12 mouse cellular contexts compared by ENCODE assay signal in the genomic region with DNA sequence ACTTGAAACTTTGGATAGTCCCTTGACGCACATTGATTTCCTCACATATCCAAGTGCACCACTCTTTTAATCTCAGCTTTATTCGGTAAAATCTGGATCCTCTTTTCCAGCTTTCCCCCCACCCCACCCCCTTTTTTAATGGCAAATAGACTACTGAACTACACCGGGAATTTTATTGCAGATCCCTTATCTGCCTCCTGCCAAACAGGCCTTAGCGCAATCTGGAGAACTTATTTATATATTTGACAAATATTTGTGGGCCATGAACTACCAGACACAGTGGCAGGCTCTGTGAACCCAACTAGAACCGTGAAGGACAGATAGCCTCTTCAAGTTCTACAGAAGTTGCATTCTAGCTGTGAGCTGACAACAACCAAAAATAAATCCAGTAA. TPM values are rescaled to one million over a fixed set of nuclear protein-coding genes. Genes with fewer than 3 reads are reported as not detected.
DNase-seq lines count a peak whose midpoint lies in the region; ATAC-seq and TF ChIP-seq lines count a peak whose summit lies in the region.
"Had no signal": no experiment of that assay in that cellular context is flagged by ENCODE, and none has a peak within 500 bp of the region (broad histone marks: within the 10 kb centered on the region; RNA-seq: fewer than 3 reads in every experiment).

No protein-coding gene starts in this region.

- H3K4me1 ChIP-seq in forebrain, embryonic 11.5 days (replicated peaks; ENCODE audit: control insufficient read depth, insufficient read depth, low read length) = peaks cover 2% of the 10 kb centered on the region; the same call in 1 of the 2 replicates
- H3K4me1 ChIP-seq in forebrain, embryonic 12.5 days = peaks cover 7% of the 10 kb centered on the region
- peaks cover 23% of the 10 kb centered on the region; the same call in 1 of the 2 replicates for H3K4me1 ChIP-seq in kidney, postnatal 0 days (replicated peaks; ENCODE audit: insufficient read depth, low read length)
- peaks cover 41% of the 10 kb centered on the region for H3K4me1 ChIP-seq in liver, postnatal 0 days (ENCODE audit: insufficient read depth)

- no peaks in the 10 kb centered on the region for H3K9me3 ChIP-seq in forebrain, embryonic 11.5 days (ENCODE audit: control insufficient read depth, low read length)
- H3K9me3 ChIP-seq in forebrain, embryonic 12.5 days = no peaks in the 10 kb centered on the region
- no peaks in the 10 kb centered on the region for H3K9me3 ChIP-seq in kidney, postnatal 0 days (replicated peaks; ENCODE audit: low read length)
- H3K9me3 ChIP-seq in liver, postnatal 0 days (ENCODE audit: low read length) = no peaks in the 10 kb centered on the region
- H3K9me3 ChIP-seq: embryonic facial prominence, embryonic 13.5 days; forebrain, embryonic 13.5 days had no signal

- no peak overlapping the region for H3K4me3 ChIP-seq in forebrain, embryonic 11.5 days (ENCODE audit: low read depth, low read length)
- no peak overlapping the region for H3K4me3 ChIP-seq in forebrain, embryonic 12.5 days (replicated peaks)
- H3K4me3 ChIP-seq in kidney, postnatal 0 days (replicated peaks; ENCODE audit: low read depth, low read length) = no peak overlapping the region
- H3K4me3 ChIP-seq in liver, postnatal 0 days (ENCODE audit: low read depth, low read length) = 0 out of 2 replicates have a peak overlapping the region, but pooled peaks have one; percentile 93
- H3K4me3 ChIP-seq: forebrain, embryonic 13.5 days had no signal

- TF ChIP-seq EP300 in liver, postnatal 0 days (IDR thresholded peaks at IDR 0.05; ENCODE audit: low read depth) = no peak

- H3K27me3 ChIP-seq in forebrain, embryonic 11.5 days (ENCODE audit: control insufficient read depth, insufficient read depth, low read length) = no peaks in the 10 kb centered on the region
- H3K27me3 ChIP-seq in forebrain, embryonic 12.5 days = no peaks in the 10 kb centered on the region
- no peaks in the 10 kb centered on the region for H3K27me3 ChIP-seq in kidney, postnatal 0 days (ENCODE audit: insufficient read depth, low read length)
- H3K27me3 ChIP-seq in liver, postnatal 0 days (ENCODE audit: insufficient read depth, low read length) = no peaks in the 10 kb centered on the region
- H3K27me3 ChIP-seq: embryonic facial prominence, embryonic 13.5 days; forebrain, embryonic 13.5 days had no signal

- H3K27ac ChIP-seq in forebrain, embryonic 11.5 days (ENCODE audit: low read depth, low read length) = no peak overlapping the region
- no peak overlapping the region for H3K27ac ChIP-seq in forebrain, embryonic 12.5 days
- H3K27ac ChIP-seq in kidney, postnatal 0 days = peak overlapping the region; percentile 47; the same call in 1 of the 2 replicates
- peak overlapping the region; percentile 52 for H3K27ac ChIP-seq in liver, postnatal 0 days (ENCODE audit: low read depth)
- H3K27ac ChIP-seq: embryonic facial prominence, embryonic 13.5 days; forebrain, embryonic 13.5 days had no signal

- no peak for TF ChIP-seq CTCF in kidney, postnatal 0 days (IDR thresholded peaks at IDR 0.05; ENCODE audit: low read depth)
- no peak for TF ChIP-seq CTCF in liver, postnatal 0 days (IDR thresholded peaks at IDR 0.05; ENCODE audit: low read depth)

- no peak for ATAC-seq in forebrain, embryonic 11.5 days (replicated peaks; ENCODE audit: low FRiP score)
- no peak for ATAC-seq in forebrain, embryonic 12.5 days (ENCODE audit: low FRiP score)
- no peak for ATAC-seq in kidney, postnatal 0 days (replicated peaks; ENCODE audit: low FRiP score, low read depth)
- ATAC-seq in liver, postnatal 0 days = no peak
- no peak for ATAC-seq in frontal cortex, adult (ENCODE audit: low TSS enrichment)
- ATAC-seq in granulocyte monocyte progenitor cell, adult 5-6 weeks (replicated peaks; ENCODE audit: poor library complexity, severe bottlenecking) = no peak
- ATAC-seq: forebrain, embryonic 13.5 days had no signal

- no peaks in the 10 kb centered on the region for H3K36me3 ChIP-seq in forebrain, embryonic 11.5 days (ENCODE audit: control insufficient read depth, insufficient read depth, low read length)
- no peaks in the 10 kb centered on the region for H3K36me3 ChIP-seq in forebrain, embryonic 12.5 days (replicated peaks)
- no peaks in the 10 kb centered on the region for H3K36me3 ChIP-seq in kidney, postnatal 0 days (ENCODE audit: insufficient read depth, low read length)
- H3K36me3 ChIP-seq in liver, postnatal 0 days (replicated peaks; ENCODE audit: insufficient read depth, low read length) = no peaks in the 10 kb centered on the region
- H3K36me3 ChIP-seq: embryonic facial prominence, embryonic 13.5 days had no signal

- H3K9ac ChIP-seq in forebrain, embryonic 11.5 days (ENCODE audit: low read length) = no peak overlapping the region
- H3K9ac ChIP-seq in forebrain, embryonic 12.5 days = no peak overlapping the region
- H3K9ac ChIP-seq in kidney, postnatal 0 days (ENCODE audit: low read depth, low read length) = no peak overlapping the region
- H3K9ac ChIP-seq in liver, postnatal 0 days (replicated peaks) = peak overlapping the region; percentile 37; the same call in 1 of the 2 replicates
- H3K9ac ChIP-seq: forebrain, embryonic 13.5 days had no signal

- no peak overlapping the region for H3K4me2 ChIP-seq in forebrain, embryonic 11.5 days (ENCODE audit: low read depth, low read length, severe bottlenecking)
- H3K4me2 ChIP-seq in forebrain, embryonic 12.5 days = no peak overlapping the region
- H3K4me2 ChIP-seq in kidney, postnatal 0 days (ENCODE audit: low read length) = peak overlapping the region; percentile 78; the same call in 1 of the 2 replicates
- peak overlapping the region; percentile 87 for H3K4me2 ChIP-seq in liver, postnatal 0 days (ENCODE audit: low read depth, low read length)

- peak; percentile 19 for DNase-seq in forebrain, embryonic 11.5 days (ENCODE audit: low spot score)
- DNase-seq in kidney, postnatal 0 days (ENCODE audit: low spot score) = no peak
- no peak for DNase-seq in kidney, adult 11 months
- DNase-seq in A20 (ENCODE audit: low read depth, low spot score) = peak; percentile 36
- DNase-seq in liver, postnatal 0 days = no peak
- DNase-seq: adrenal gland, postnatal 25 days; kidney, adult 18-20 months had no signal

- 89% methylated on average over 5 of the region's 5 CpGs for WGBS in forebrain, embryonic 11.5 days
- WGBS in forebrain, embryonic 12.5 days = 86% methylated on average over 5 of the region's 5 CpGs
- 51% methylated on average over 5 of the region's 5 CpGs for WGBS in kidney, postnatal 0 days
- 35% methylated on average over 5 of the region's 5 CpGs for WGBS in liver, postnatal 0 days (ENCODE audit: insufficient replicate concordance)

RNA-seq across cellular contexts. Expression of a gene that starts 3.2 kb away (rescaled TPM):
- 7.7 and 12.8 TPM in 2 replicates for polyA plus RNA-seq in forebrain, embryonic 11.5 days (2014; fragmentation: Nextera tagmentation; extraction: Ambion mirVana)
- 11.5 and 11.7 TPM in 2 replicates for polyA plus RNA-seq in forebrain, embryonic 12.5 days (2016; fragmentation: Nextera tagmentation; extraction: Ambion mirVana)
- polyA plus RNA-seq in kidney, postnatal 0 days (2015; fragmentation: Nextera tagmentation; extraction: Ambion mirVana) = 28.1 and 30.6 TPM in 2 replicates
- polyA plus RNA-seq in liver, postnatal 0 days (2015; fragmentation: Nextera tagmentation; extraction: Ambion mirVana) = 23.1 and 24.3 TPM in 2 replicates
- 48.8 and 67.9 TPM in 2 replicates for total RNA-seq in granulocyte monocyte progenitor cell, adult 5-6 weeks (2014; fragmentation: Nextera tagmentation)
- total RNA-seq in granulocyte monocyte progenitor cell, adult 5-6 weeks (2017) = 12.6 and 20.4 TPM in 2 replicates

Comparison
In these comparisons a context has a peak if more than half of its experiments do, and no peak if none do; other contexts are left out.
1. DNase-seq: peak in forebrain, embryonic 11.5 days (single experiment) and A20 (single experiment); none in kidney, postnatal 0 days (single experiment), kidney, adult 11 months (single experiment) and liver, postnatal 0 days (single experiment).
2. H3K27ac ChIP-seq: peak in kidney, postnatal 0 days (single experiment) and liver, postnatal 0 days (single experiment); none in forebrain, embryonic 11.5 days (single experiment) and forebrain, embryonic 12.5 days (single experiment).
3. H3K4me2 ChIP-seq: peak in kidney, postnatal 0 days (single experiment) and liver, postnatal 0 days (single experiment); none in forebrain, embryonic 11.5 days (single experiment) and forebrain, embryonic 12.5 days (single experiment).